Mouse (Mus musculus) CH12.LX (cell line): ENCODE data around the gene Itk. TPM values are rescaled to one million over a fixed set of nuclear protein-coding genes. Genes with fewer than 3 reads are reported as not detected.

Experiments used
- DNase-seq: peaks from one replicate; pipeline ENCODE4 v3.0.0-alpha.2; 2013; ENCODE audit errors: extremely low read depth
- H3K27ac ChIP-seq: 2 replicates; pipeline ENCODE4 v1.5.1; 2012; ENCODE audit warnings: low read depth, mild to moderate bottlenecking, control low read depth, moderate library complexity; ENCODE audit not compliant: insufficient read depth
- H3K27me3 ChIP-seq: replicated peaks from 2 replicates; pipeline ENCODE3; 2012; ENCODE audit warnings: inconsistent platforms
- H3K36me3 ChIP-seq, 2 experiments: replicated peaks in 1 of 2; 2 replicates each; pipeline versions ENCODE3 to v1.6.1; 2012; ENCODE audit warnings: inconsistent platforms in 1 of 2, low read length in 1 of 2, mild to moderate bottlenecking in 1 of 2, mixed read lengths in 1 of 2, moderate library complexity in 1 of 2; ENCODE audit not compliant: control insufficient read depth in 1 of 2, insufficient read depth in 1 of 2
- H3K4me1 ChIP-seq, 2 experiments: 2 replicates each; pipeline ENCODE4 v1.6.1; 2012; ENCODE audit warnings: inconsistent platforms in 1 of 2, moderate library complexity in 1 of 2; ENCODE audit not compliant: insufficient read depth in 2 of 2, control insufficient read depth in 1 of 2
- H3K4me2 ChIP-seq: 2 replicates; pipeline ENCODE4 v1.6.1; 2012; ENCODE audit warnings: low read depth, mild to moderate bottlenecking, control low read depth; ENCODE audit not compliant: poor library complexity, insufficient read depth, severe bottlenecking
- H3K4me3 ChIP-seq, 3 experiments: fragments of 150-350 bp in 1 of 3; sonication (generic) in 1 of 3; replicated peaks in 1 of 3; 2 replicates each; pipeline versions ENCODE3 to v1.5.1; 2011 to 2012; ENCODE audit warnings: low read depth in 2 of 3, low read length in 2 of 3, mild to moderate bottlenecking in 2 of 3, moderate library complexity in 2 of 3, control low read depth in 1 of 3, improper control_type of control experiment in 1 of 3, inconsistent platforms in 1 of 3, mixed read lengths in 1 of 3; ENCODE audit not compliant: poor library complexity in 1 of 3
- H3K79me2 ChIP-seq: replicated peaks from 2 replicates; pipeline ENCODE4 v1.6.1; 2012; ENCODE audit warnings: mild to moderate bottlenecking, moderate library complexity; ENCODE audit not compliant: control insufficient read depth, poor library complexity, insufficient read depth, severe bottlenecking; ENCODE audit errors: extremely low read depth
- H3K9ac ChIP-seq: 2 replicates; pipeline ENCODE4 v1.6.1; 2012; ENCODE audit warnings: low read depth, mild to moderate bottlenecking, control low read depth, moderate library complexity; ENCODE audit not compliant: insufficient read depth
- H3K9me3 ChIP-seq: replicated peaks from 2 replicates; pipeline ENCODE3; 2012; ENCODE audit warnings: low read length, inconsistent platforms, mixed read lengths
- BHLHE40 ChIP-seq: IDR thresholded peaks from 2 replicates; pipeline ENCODE4 v1.6.1; 2011; ENCODE audit warnings: mild to moderate bottlenecking, low read depth, low read length, improper control_type of control experiment
- CTCF ChIP-seq, 2 experiments: IDR thresholded peaks in 1 of 2; conservative IDR thresholded peaks in 1 of 2; 2 replicates each; pipeline ENCODE4 v1.5.1; 2011 to 2012; ENCODE audit warnings: low read depth in 2 of 2, low read length in 2 of 2, improper control_type of control experiment in 1 of 2, inconsistent platforms in 1 of 2, mild to moderate bottlenecking in 1 of 2, moderate library complexity in 1 of 2
- ETS1 ChIP-seq: conservative IDR thresholded peaks from 2 replicates; pipeline ENCODE4 v1.6.1; 2012; ENCODE audit warnings: low read depth, mild to moderate bottlenecking, inconsistent platforms, low read length, improper control_type of control experiment, moderate library complexity
- GABPA ChIP-seq: IDR thresholded peaks from 2 replicates; pipeline ENCODE4 v1.6.1; 2012; ENCODE audit warnings: low read depth, low read length, improper control_type of control experiment, inconsistent platforms; ENCODE audit not compliant: insufficient replicate concordance
- HCFC1 ChIP-seq: IDR thresholded peaks from 2 replicates; pipeline ENCODE4 v1.6.1; 2012; ENCODE audit warnings: low read depth, mild to moderate bottlenecking, inconsistent platforms, low read length, improper control_type of control experiment
- JUN ChIP-seq: IDR thresholded peaks from 2 replicates; pipeline ENCODE4 v1.6.1; 2011; ENCODE audit warnings: low read depth, mild to moderate bottlenecking, low read length, improper control_type of control experiment, moderate library complexity; ENCODE audit not compliant: insufficient read depth
- JUND ChIP-seq: conservative IDR thresholded peaks from 2 replicates; pipeline ENCODE4 v1.6.1; 2011; ENCODE audit warnings: low read depth, low read length, improper control_type of control experiment
- KAT2A ChIP-seq: IDR thresholded peaks from 2 replicates; pipeline ENCODE4 v1.6.1; 2012; ENCODE audit warnings: low read length, improper control_type of control experiment, inconsistent platforms; ENCODE audit not compliant: insufficient replicate concordance
- MAFK ChIP-seq: IDR thresholded peaks from 2 replicates; pipeline ENCODE4 v1.6.1; 2011; ENCODE audit warnings: low read length, improper control_type of control experiment; ENCODE audit not compliant: insufficient replicate concordance
- MAX ChIP-seq: IDR thresholded peaks from 2 replicates; pipeline ENCODE4 v1.6.1; 2011; ENCODE audit warnings: low read length, improper control_type of control experiment
- MXI1 ChIP-seq: IDR thresholded peaks from 2 replicates; pipeline ENCODE4 v1.6.1; 2011; ENCODE audit warnings: mild to moderate bottlenecking, low read depth, low read length, improper control_type of control experiment
- MYC ChIP-seq: IDR thresholded peaks from 2 replicates; pipeline ENCODE4 v1.6.1; 2011; ENCODE audit warnings: low read depth, mild to moderate bottlenecking, improper control_type of control experiment, low read length
- NELFE ChIP-seq: IDR thresholded peaks from 2 replicates; pipeline ENCODE4 v1.6.1; 2011; ENCODE audit warnings: low read depth, low read length, improper control_type of control experiment
- NRF1 ChIP-seq: IDR thresholded peaks from 2 replicates; pipeline ENCODE4 v1.6.1; 2014; ENCODE audit warnings: low read depth, mild to moderate bottlenecking, inconsistent platforms, low read length, improper control_type of control experiment, moderate library complexity
- PAX5 ChIP-seq: IDR thresholded peaks from 2 replicates; pipeline ENCODE4 v1.6.1; 2012; ENCODE audit warnings: low read length, inconsistent platforms, mixed read lengths
- POLR2A ChIP-seq: IDR thresholded peaks from 2 replicates; pipeline ENCODE4 v1.6.1; 2011; ENCODE audit warnings: low read depth, mild to moderate bottlenecking, improper control_type of control experiment, low read length
- POLR2AphosphoS2 ChIP-seq: IDR thresholded peaks from 2 replicates; pipeline ENCODE4 v1.6.1; 2011; ENCODE audit warnings: low read depth, low read length, improper control_type of control experiment
- RAD21 ChIP-seq: IDR thresholded peaks from 2 replicates; pipeline ENCODE4 v1.6.1; 2011; ENCODE audit warnings: low read depth, mild to moderate bottlenecking, low read length, improper control_type of control experiment, moderate library complexity
- RCOR1 ChIP-seq: conservative IDR thresholded peaks from 2 replicates; pipeline ENCODE4 v1.6.1; 2012; ENCODE audit warnings: low read depth, mild to moderate bottlenecking, inconsistent platforms, low read length, improper control_type of control experiment
- SIN3A ChIP-seq: IDR thresholded peaks from 2 replicates; pipeline ENCODE4 v1.6.1; 2012; ENCODE audit warnings: low read length, improper control_type of control experiment, inconsistent platforms
- TCF12 ChIP-seq: IDR thresholded peaks from 2 replicates; pipeline ENCODE4 v1.6.1; 2014; ENCODE audit warnings: low read depth, mild to moderate bottlenecking, inconsistent platforms, low read length, improper control_type of control experiment
- ZC3H11A ChIP-seq: IDR thresholded peaks from 2 replicates; pipeline ENCODE4 v1.6.1; 2012; ENCODE audit warnings: low read depth, mild to moderate bottlenecking, inconsistent platforms, low read length, improper control_type of control experiment
- ZNF384 ChIP-seq: IDR thresholded peaks from 2 replicates; pipeline ENCODE4 v1.6.1; 2012; ENCODE audit warnings: low read depth, low read length, improper control_type of control experiment, inconsistent platforms
- dilution Hi-C: fragments of 300-500 bp; cut with MboI; formaldehyde crosslinking; loops from 2 replicates; pipeline ENCODE4 v1.14.3; 2020; ENCODE audit warnings: low sequenced_read_pairs; ENCODE audit not compliant: extremely low pct_unique_long_range_greater_than_20kb, extremely low pct_ligation_motif_present
- in situ Hi-C: fragments of 300-500 bp; cut with MboI; formaldehyde crosslinking; loops from 3 replicates; pipeline ENCODE4 v1.14.3; 2019; ENCODE audit warnings: low sequenced_read_pairs, low pct_ligation_motif_present, low pct_unique_long_range_greater_than_20kb, mixed read lengths
- polyA plus RNA-seq: library from polyadenylated mRNA; unstranded; fragments of >175 nt; gene quantifications from 2 replicates; pipeline ENCODE4 v1.2.1, GENCODE M21; 2012; ENCODE audit warnings: low read depth; ENCODE audit not compliant: insufficient read length
- total RNA-seq, 2 experiments: library from RNA; depleted of rRNA; stranded (reverse); fragments of 300-350 nt in 1 of 2; fragments of >200 nt in 1 of 2; gene quantifications; 2 replicates each; pipeline ENCODE4 v1.2.3; 2012 to 2014

The Itk gene
- total and polyA plus RNA-seq, 3 experiments: 0.11 to 0.64 (median 0.17) TPM

GRCm38 (mm10) chr11:46393413-46393812, 4.1 kb upstream of the Itk start:
- Histone ChIP-seq H3K4me1 (peaks cover 34 to 72% of the 10 kb centered on the region in 2 experiments), H3K79me2 (no peaks in the 10 kb centered on the region), H3K4me3 (no peak overlapping the region), H3K9me3 (no peaks in the 10 kb centered on the region), H3K27ac (no peak overlapping the region), H3K36me3 (no peaks in the 10 kb centered on the region), H3K9ac (no peak overlapping the region), H3K27me3 (no peaks in the 10 kb centered on the region), H3K4me2 (no peak overlapping the region)
- in situ Hi-C loops (no loop called here), dilution Hi-C loops (no loop called here)
- TF ChIP-seq MXI1 (no peak), ZNF384 (no peak), GABPA (no peak)
- DNase-seq: no peak

DNA sequence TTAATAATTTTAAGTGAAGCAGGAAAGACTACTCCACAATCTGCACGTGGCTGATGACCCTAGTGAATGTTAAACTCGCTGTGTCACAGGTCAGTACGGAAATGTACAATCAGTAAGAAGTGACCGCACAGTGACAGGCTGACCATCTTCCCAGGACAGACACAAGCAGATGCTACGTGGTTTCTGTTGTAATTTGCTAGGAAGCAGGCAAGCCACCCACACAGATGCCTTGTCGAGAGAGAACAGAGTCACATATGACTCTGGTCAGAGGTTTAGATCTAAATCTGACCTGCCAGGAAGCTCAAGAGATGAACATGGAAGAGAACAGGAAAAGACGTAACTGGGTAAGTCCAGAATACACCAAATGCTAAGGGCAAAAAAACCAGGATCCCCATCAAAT, 3.6 kb upstream of the Itk start:
- Histone ChIP-seq H3K79me2 (no peaks in the 10 kb centered on the region), H3K4me2 (no peak overlapping the region), H3K4me3 (no peak overlapping the region), H3K9ac (no peak overlapping the region), H3K36me3 (no peaks in the 10 kb centered on the region), H3K4me1 (peaks cover 37 to 72% of the 10 kb centered on the region in 2 experiments), H3K27me3 (no peaks in the 10 kb centered on the region), H3K9me3 (no peaks in the 10 kb centered on the region), H3K27ac (no peak overlapping the region)
- in situ Hi-C loops: no loop called here
- dilution Hi-C loops: no loop called here
- no peak for DNase-seq
- TF ChIP-seq HCFC1: no peak
- no peak for TF ChIP-seq ZNF384
- no peak for TF ChIP-seq RAD21
- TF ChIP-seq RCOR1: no peak
- no peak for TF ChIP-seq PAX5
- no peak for TF ChIP-seq TCF12
- TF ChIP-seq POLR2AphosphoS2: no peak
- TF ChIP-seq MAX: no peak
- TF ChIP-seq SIN3A: no peak
- no peak for TF ChIP-seq CTCF (conservative IDR thresholded peaks at IDR 0.05 in 1 of 2, IDR thresholded peaks at IDR 0.05 in 1 of 2; ENCODE audit: low read depth in 2 of 2, low read length in 2 of 2)
- no peak for TF ChIP-seq MAFK
- TF ChIP-seq JUND: no peak
- no peak for TF ChIP-seq MYC
- TF ChIP-seq KAT2A: no peak

- Histone ChIP-seq H3K27ac (no peak overlapping the region), H3K4me2 (no peak overlapping the region), H3K9me3 (no peaks in the 10 kb centered on the region), H3K4me1 (peaks cover 31 to 65% of the 10 kb centered on the region in 2 experiments), H3K27me3 (no peaks in the 10 kb centered on the region), H3K36me3 (no peaks in the 10 kb centered on the region), H3K79me2 (no peaks in the 10 kb centered on the region), H3K4me3 (no peak overlapping the region), H3K9ac (no peak overlapping the region)
- DNase-seq: no peak
- TF ChIP-seq JUND (no peak), BHLHE40 (no peak), NELFE (no peak), SIN3A (no peak), PAX5 (no peak), NRF1 (no peak), ETS1 (no peak), POLR2A (no peak), ZC3H11A (no peak), MXI1 (no peak), JUN (no peak), GABPA (no peak)
- in situ Hi-C loops (no loop called here), dilution Hi-C loops (no loop called here)
These were observed 1.3 kb upstream of the Itk start for GRCm38 (mm10) chr11:46390621-46391020.
